Mouse (Mus musculus) lung, embryonic 14.5 days (tissue): ENCODE data around the gene Gm10217. TPM values are rescaled to one million over a fixed set of nuclear protein-coding genes. Genes with fewer than 3 reads are reported as not detected.
A peak's percentile ranks its signal among the peaks of the same experiment; 100 is the strongest.

ENCODE experiments used
- ATAC-seq: fragments of 200-750 bp; cut with Nextera tagmentation; 2 replicates; pipeline ENCODE4 v1.8.0; 2017; ENCODE audit warnings: mild to moderate bottlenecking, moderate TSS enrichment, moderate library complexity; ENCODE audit not compliant: insufficient read depth
- DNase-seq: peaks from one replicate; pipeline ENCODE4 v3.0.0-alpha.2; 2015
- H3K27ac ChIP-seq: fragments of 300-500 bp; sonication (generic); 2 replicates; pipeline ENCODE4 v1.5.1; 2014; ENCODE audit warnings: low read depth, mild to moderate bottlenecking, moderate library complexity
- H3K27me3 ChIP-seq: fragments of 300-500 bp; sonication (generic); 2 replicates; pipeline ENCODE4 v1.6.1; 2014; ENCODE audit warnings: low read length, control low read depth; ENCODE audit not compliant: insufficient read depth
- H3K36me3 ChIP-seq: fragments of 300-500 bp; sonication (generic); 2 replicates; pipeline ENCODE4 v1.6.1; 2014; ENCODE audit warnings: control low read depth; ENCODE audit not compliant: insufficient read depth
- H3K4me1 ChIP-seq: fragments of 300-500 bp; sonication (generic); 2 replicates; pipeline ENCODE4 v1.6.1; 2014; ENCODE audit warnings: antibody characterized with exemption, control low read depth; ENCODE audit not compliant: insufficient read depth
- H3K4me2 ChIP-seq: fragments of 300-500 bp; sonication (generic); 2 replicates; pipeline ENCODE4 v1.6.1; 2014; ENCODE audit warnings: mild to moderate bottlenecking
- H3K4me3 ChIP-seq: fragments of 300-500 bp; sonication (generic); 2 replicates; pipeline ENCODE4 v1.5.1; 2014; ENCODE audit warnings: low read depth, low read length
- H3K9ac ChIP-seq: fragments of 300-500 bp; sonication (generic); 2 replicates; pipeline ENCODE4 v1.6.1; 2014
- H3K9me3 ChIP-seq: fragments of 300-500 bp; sonication (generic); 2 replicates; pipeline ENCODE4 v1.6.1; 2016; ENCODE audit warnings: low read depth, low read length, control low read depth
- CTCF ChIP-seq: IDR thresholded peaks from 2 replicates; pipeline ENCODE4 v1.5.1; 2016; ENCODE audit warnings: antibody characterized with exemption, low read depth
- WGBS: fragments of 180-500 bp; shearing (Covaris S2); extraction: QIAGEN DNeasy Blood & Tissue Kit; methylation state at CpG from one replicate; pipeline ENCODE4 v1.1.7; 2014; 5-methylcytosine and 5-hydroxymethylcytosine counted together
- polyA plus RNA-seq: library from polyadenylated mRNA; unstranded; fragments of >200 nt; fragmentation: Nextera tagmentation; extraction: Ambion mirVana; gene quantifications from 2 replicates; pipeline ENCODE4 v1.2.1, GENCODE M21; 2014

Gm10217 gene
- not detected in 2 replicates for polyA plus RNA-seq

- WGBS, result 85% methylated on average over 3 of the region's 3 CpGs
- H3K9ac ChIP-seq, result no peak within 1 kb of the TSS
- H3K4me1 ChIP-seq, result no peaks in the 10 kb centered on the region
- TF ChIP-seq CTCF, result no peak
- ATAC-seq (no peak), DNase-seq (no peak)
- no peaks in the 10 kb centered on the region for H3K36me3 ChIP-seq
- no peak within 1 kb of the TSS for H3K27ac ChIP-seq
- no peak within 1 kb of the TSS for H3K4me3 ChIP-seq
- H3K9me3 ChIP-seq, result no peaks in the 10 kb centered on the region
- no peak within 1 kb of the TSS for H3K4me2 ChIP-seq
- H3K27me3 ChIP-seq, result no peaks in the 10 kb centered on the region
These were observed at the start of gene Gm10217 for GRCm38 (mm10) chr8:9863951-9864350. TSS of gene Gm10217 (plus strand) at chr8:9864251.

- no peak for TF ChIP-seq CTCF
- Histone ChIP-seq H3K9me3 (no peaks in the 10 kb centered on the region), H3K27ac (no peak overlapping the region), H3K4me2 (no peak overlapping the region), H3K36me3 (no peaks in the 10 kb centered on the region), H3K4me1 (no peaks in the 10 kb centered on the region), H3K27me3 (no peaks in the 10 kb centered on the region), H3K4me3 (no peak overlapping the region), H3K9ac (no peak overlapping the region)
- DNase-seq (no peak), ATAC-seq (no peak)
- 54% methylated on average over 8 of the region's 8 CpGs for WGBS
These were observed 39.3 kb upstream of the Gm10217 start for GRCm38 (mm10) chr8:9824770-9825169.

DNA sequence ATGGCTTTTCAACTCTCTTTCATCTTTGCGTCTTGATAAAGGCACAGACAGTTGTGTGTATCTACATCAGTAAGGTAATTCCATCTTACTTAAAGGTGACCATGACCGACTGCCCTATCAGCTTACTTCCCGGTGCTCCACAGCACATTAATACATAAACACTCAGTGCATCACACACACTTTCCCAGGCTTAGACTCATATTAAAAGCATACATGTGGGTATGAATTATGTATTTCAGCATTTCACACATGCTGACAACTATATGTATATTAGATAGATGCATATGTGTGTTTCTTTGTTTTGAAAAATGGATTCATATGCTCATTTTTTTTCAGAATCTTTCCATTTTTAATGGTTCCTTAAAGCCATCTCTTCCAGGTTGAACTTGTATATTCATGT is 23.8 kb upstream of the Gm10217 start:
- Histone ChIP-seq H3K27me3 (no peaks in the 10 kb centered on the region), H3K27ac (no peak overlapping the region), H3K9ac (no peak overlapping the region), H3K9me3 (no peaks in the 10 kb centered on the region), H3K36me3 (no peaks in the 10 kb centered on the region), H3K4me1 (no peaks in the 10 kb centered on the region), H3K4me3 (no peak overlapping the region), H3K4me2 (no peak overlapping the region)
- no peak for DNase-seq
- WGBS, result 73% methylated on average over 3 of the region's 3 CpGs
- ATAC-seq, result no peak
- TF ChIP-seq CTCF, result no peak

DNA sequence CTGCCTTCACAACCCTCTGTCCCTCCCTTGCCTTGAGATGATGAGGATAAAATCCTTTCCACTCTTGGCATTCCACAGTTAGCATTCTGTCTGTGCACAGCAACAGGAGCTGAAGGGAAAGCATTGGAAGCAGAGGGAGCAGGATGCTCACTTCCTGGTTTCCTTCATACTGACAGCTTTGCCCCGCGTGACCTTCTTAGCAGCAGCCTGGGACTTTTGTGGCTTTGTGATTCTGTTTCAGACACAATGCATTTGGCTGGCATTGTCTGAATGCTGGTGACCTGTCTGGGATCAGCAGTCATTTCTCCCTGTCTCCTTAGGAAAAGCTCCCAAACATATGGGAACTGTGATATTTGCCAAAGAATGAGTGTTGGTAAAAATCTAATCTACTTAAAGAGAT is 4.8 kb upstream of the Gm10217 start:
- no peaks in the 10 kb centered on the region for H3K36me3 ChIP-seq
- TF ChIP-seq CTCF, result no peak
- H3K4me1 ChIP-seq, result no peaks in the 10 kb centered on the region
- H3K4me2 ChIP-seq, result no peak overlapping the region
- no peak for ATAC-seq
- H3K27ac ChIP-seq, result no peak overlapping the region
- H3K9me3 ChIP-seq, result no peaks in the 10 kb centered on the region
- no peak overlapping the region for H3K9ac ChIP-seq
- 20% methylated on average over 2 of the region's 2 CpGs for WGBS
- no peaks in the 10 kb centered on the region for H3K27me3 ChIP-seq
- H3K4me3 ChIP-seq, result no peak overlapping the region
- DNase-seq, result peak; percentile 29

- no peaks in the 10 kb centered on the region for H3K4me1 ChIP-seq
- no peak overlapping the region for H3K4me3 ChIP-seq
- WGBS, result 50% methylated on average over 10 of the region's 10 CpGs
- no peak overlapping the region for H3K4me2 ChIP-seq
- H3K27ac ChIP-seq, result no peak overlapping the region
- no peaks in the 10 kb centered on the region for H3K9me3 ChIP-seq
- H3K36me3 ChIP-seq, result no peaks in the 10 kb centered on the region
- no peak for ATAC-seq
- no peak for TF ChIP-seq CTCF
- no peak overlapping the region for H3K9ac ChIP-seq
- DNase-seq, result no peak
- no peaks in the 10 kb centered on the region for H3K27me3 ChIP-seq
These were observed 3.4 kb upstream of the Gm10217 start for GRCm38 (mm10) chr8:9860539-9861203.

DNA sequence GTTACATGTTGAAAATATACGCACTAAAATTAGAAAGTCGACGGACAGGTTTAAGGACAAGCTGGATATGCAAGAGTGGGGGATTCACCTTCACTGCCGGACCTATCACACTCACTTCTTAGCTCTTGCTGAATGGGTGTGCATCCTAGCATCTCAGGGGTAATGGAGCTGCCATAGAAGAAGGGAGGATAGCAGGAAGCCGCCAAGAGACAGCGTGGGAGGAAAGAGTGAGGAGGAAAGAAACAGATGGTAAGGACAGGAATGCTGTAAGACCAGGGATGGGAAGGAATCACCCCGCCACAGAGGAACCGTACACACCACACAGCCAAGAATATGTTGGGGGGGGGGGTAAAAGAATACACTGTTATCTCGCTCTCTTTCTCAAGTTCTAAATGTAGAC is 1.1 kb downstream of the Gm10217 start:
- 80% methylated on average over 9 of the region's 9 CpGs for WGBS
- no peak for DNase-seq

GRCm38 (mm10) chr8:9868094-9868493 is 4.0 kb downstream of the Gm10217 start:
- no peaks in the 10 kb centered on the region for H3K36me3 ChIP-seq
- H3K4me3 ChIP-seq, result no peak overlapping the region
- H3K4me1 ChIP-seq, result no peaks in the 10 kb centered on the region
- H3K4me2 ChIP-seq, result no peak overlapping the region
- DNase-seq, result no peak
- no peak overlapping the region for H3K9ac ChIP-seq
- no peaks in the 10 kb centered on the region for H3K27me3 ChIP-seq
- ATAC-seq, result no peak
- WGBS, result 65% methylated on average over 3 of the region's 3 CpGs
- no peak for TF ChIP-seq CTCF
- no peak overlapping the region for H3K27ac ChIP-seq
- no peaks in the 10 kb centered on the region for H3K9me3 ChIP-seq

More for the DNA sequence above, 1.1 kb downstream of the Gm10217 start:
- no peak overlapping the region for H3K27ac ChIP-seq
- H3K4me3 ChIP-seq, result no peak overlapping the region
- no peaks in the 10 kb centered on the region for H3K9me3 ChIP-seq
- no peaks in the 10 kb centered on the region for H3K27me3 ChIP-seq
- TF ChIP-seq CTCF, result no peak
- ATAC-seq, result no peak
- no peak overlapping the region for H3K4me2 ChIP-seq
- H3K4me1 ChIP-seq, result no peaks in the 10 kb centered on the region
- no peaks in the 10 kb centered on the region for H3K36me3 ChIP-seq
- H3K9ac ChIP-seq, result no peak overlapping the region
